Mouse (Mus musculus) layer of hippocampus, adult 8-10 months (tissue): ENCODE measurements at regions not wholly inside any gene's neighbourhood (a gene's known extent, or its start where the extent isn't known, plus 50 kb on each side); places are given as distances from the start of the nearest gene placed in this dataset.
"Not testable (repeated sequence)": the region's sequence is repeated elsewhere in the genome, so short reads cannot be mapped to it uniquely, and the experiment has no call there.

ENCODE experiments used
- DNase-seq, 2 experiments: peaks; one replicate each; pipeline ENCODE4 v3.0.0; 2022; ENCODE audit warnings: low spot score in 2 of 2

DNA sequence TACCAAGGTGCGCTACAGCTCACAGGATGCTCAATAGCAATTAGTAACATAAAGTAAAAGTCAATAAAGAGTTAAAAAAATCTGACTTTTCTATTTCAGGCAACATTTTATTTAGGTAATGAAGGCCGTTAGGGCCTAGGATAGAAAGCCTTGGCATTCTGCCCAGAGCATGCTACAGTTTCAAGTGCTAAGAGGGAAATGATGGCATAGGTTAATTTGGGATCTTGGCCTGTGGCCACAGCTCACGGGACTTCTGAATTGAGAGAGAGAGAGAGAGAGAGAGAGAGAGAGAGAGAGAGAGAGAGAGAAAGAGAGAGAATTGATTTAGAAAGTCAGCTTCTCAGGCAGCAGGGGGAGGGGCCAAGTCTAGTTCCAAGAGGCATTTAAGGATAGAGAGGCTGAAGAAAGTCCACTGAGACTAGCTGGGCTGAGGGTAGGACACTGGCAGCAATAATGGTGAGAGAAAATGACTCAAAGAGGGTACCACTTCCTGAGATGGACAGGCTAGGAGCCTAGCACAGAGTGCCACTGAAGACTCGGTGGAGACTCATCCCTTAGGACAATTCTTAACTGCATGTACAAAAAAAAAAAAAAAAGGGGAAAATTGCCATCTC is 52.6 kb upstream of the Klf14 start:
- no peak for DNase-seq

DNA sequence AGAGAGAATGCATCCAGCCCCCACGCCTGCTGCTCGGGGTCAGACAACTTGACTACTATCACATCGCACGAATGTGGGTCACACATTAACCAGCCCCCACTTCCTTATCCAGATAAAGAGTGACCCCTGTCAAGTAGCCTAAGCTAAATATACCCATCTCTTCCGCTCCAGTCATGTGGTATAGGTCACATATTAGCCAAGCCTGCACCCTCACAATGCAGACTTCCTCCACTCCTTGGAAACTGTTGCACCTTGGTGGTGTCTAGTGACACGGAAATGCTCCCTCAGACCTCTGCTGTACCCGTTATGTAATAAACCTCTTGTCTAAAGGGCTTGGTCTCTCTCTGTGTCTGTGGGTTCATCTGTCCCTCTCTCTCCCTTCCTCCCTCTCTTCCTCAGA is 57.7 kb upstream of the Klf14 start:
- DNase-seq, result no peak

DNA sequence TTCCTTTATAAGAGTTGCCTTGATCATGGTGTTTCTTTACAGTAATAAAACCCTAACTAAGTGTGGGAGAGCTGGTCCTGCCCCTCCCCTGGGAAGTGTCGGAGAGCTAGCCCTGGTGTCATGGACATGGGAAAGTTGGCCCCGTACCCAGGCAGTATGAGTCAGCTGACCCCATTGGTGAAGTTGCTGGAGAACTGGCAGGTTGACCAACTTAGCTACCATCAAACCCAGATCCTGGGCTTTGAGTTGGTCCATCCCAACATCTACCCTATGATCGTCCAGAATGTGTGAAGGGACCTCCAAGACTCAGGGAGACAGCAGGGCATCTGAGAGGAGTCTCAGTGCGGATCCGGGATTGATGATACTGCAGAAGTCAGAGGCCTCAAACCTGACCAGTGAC is 62.9 kb upstream of the Klf14 start:
- DNase-seq, result no peak

DNA sequence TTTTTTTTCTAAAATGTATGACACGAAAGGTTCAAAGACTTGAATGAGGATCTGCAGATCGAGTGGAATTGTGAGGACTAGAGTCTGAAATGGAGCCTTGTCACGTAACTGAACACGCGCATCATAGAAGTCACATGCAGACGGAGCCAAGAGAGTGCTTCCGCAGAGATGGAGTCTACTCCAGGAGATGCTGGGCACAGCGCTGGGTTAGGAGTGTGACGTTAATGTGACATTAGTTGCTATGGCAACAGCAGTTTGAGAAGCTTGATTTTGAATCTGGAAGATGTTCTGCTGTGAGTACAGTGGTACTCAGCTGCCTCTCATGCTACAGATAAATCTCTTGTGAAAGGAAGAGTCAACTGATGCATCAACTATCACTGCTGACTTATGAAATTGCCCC is 70.9 kb upstream of the Klf14 start:
- peak; percentile 45 to 60 for DNase-seq

DNA sequence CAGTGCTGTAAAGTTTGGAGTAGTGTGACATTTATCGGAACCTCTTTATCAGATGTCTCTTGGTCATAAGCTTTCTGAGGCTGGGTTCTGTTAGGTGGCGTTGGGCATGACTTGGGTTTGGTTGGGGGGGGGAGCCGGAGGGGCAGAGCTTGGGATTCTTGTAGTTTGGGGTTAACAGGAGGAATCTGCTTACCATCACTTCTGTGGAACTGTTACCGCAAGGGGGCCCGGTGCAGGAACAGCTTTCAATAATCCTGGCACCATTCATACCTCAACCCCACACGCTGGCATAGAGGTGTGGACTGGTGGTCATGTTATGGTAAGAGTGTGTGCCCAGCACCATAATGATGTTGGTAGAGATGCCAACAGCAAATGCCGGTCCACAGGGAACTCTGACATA is 72.1 kb upstream of the Klf14 start:
- no peak for DNase-seq

DNA sequence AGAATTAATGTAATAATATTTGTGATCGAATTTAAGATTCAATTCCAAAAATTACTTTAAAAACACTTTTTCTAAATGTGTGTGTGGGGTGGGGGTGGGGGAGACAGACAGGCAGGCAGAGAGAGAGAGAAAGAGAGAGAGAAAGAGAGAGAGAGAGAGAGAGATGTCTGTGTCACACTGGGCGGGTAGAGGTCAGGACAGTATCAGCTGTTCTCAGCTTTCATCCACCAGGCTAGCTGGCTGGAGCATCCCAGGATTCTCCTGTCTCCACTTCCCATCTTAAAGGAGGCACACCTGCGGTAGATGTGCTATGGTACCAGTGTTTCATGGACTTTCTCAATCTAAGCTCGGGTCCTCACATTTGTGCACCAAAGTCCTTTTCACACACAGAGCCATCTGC is 73.3 kb upstream of the Klf14 start:
- no peak for DNase-seq

DNA sequence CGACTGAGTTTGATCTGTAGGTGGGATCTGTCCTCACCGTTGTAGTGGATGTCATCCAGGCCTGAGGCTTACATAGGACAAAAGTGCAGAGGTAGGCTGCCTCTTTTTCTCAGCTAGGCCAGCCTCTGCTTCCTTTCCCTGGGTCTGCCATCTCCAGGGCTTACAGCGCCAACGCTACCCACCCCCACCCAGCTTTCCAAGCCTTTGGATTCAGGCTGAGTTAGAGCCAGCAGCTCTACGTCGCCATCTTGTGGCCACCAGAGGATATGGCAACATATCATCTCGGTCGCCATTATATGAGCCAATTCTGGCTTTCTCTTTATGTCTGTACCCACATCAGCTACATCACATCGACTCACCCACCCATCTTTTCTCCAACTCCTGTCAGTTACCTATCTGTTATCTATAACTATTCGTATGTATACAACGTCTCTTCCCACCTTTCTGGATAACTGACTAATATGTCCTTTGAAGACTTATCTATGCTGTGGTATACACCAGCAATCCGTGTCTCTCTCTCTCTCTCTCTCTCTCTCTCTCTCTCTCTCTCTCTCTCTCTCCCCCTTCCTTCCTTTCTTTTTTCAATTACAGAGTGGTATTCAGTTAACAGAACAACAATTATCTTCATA is 74.2 kb upstream of the Klf14 start:
- DNase-seq, result peak in 1 of 2 experiments; percentile 61

DNA sequence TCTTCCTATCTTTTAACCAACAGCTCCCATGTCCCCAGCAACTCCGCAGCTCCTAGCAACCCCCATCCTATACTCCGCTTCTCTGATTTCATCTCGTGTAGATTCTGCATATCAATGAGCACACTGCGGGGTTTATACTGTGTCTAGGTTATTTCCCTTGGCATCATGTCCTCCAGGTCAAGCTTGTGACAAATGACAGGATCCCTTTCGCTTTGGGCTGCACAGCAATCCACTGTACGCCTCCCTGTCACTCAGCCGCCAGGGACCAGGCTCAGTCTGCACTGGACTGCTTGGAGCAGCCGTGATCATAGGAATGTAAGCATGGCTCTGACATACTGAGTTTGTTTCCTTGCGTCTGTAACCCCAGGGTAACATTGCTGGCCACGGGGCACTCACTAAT is 75.9 kb upstream of the Klf14 start:
- no peak for DNase-seq

DNA sequence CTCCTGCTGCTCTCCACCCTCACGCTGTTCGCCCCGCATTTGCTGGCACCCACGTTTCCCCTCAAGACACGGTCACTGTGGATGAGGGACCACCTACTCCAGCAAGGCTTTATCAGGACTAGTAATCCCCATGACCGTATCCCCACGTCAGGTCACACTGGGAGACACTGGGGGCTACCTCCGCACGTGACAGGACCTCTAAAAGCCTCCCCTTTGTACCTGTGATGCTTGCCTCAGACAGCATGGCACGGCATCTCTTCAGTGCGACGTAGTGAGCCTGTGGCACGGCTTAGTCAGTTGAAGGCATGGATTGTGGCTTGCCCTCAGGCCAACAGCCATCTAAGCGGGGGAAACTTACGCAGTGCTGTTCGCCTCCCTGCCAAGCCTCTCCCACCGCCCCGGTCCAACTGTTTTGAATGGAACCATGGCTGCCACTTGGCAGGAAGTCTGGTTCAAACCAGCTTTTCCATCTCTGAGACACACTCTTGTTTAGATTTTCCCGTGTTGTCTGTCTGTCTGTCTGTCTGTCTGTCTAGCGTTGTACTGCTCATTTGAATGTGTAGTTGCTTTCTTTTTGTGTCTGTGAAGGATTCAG is 79.0 kb upstream of the Klf14 start:
- DNase-seq, result no peak

DNA sequence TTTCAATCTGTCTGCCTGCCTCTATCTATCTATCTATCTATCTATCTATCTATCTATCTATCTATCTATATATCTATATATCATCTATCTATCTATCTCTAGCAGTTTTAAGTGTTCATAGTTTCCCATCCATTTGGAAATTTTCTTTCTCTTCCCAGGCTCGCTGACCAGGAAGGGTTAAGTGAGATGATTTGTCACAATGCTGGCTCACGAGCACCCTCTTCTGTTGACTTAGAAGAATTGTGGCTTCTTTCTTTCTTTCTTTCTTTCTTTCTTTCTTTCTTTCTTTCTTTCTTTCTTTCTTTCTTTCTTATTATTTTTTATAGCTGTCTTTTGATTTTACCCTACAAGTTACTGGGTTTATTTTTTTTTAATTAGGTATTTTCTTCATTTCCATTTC is 79.6 kb upstream of the Klf14 start:
- not testable (repeated sequence) for DNase-seq

DNA sequence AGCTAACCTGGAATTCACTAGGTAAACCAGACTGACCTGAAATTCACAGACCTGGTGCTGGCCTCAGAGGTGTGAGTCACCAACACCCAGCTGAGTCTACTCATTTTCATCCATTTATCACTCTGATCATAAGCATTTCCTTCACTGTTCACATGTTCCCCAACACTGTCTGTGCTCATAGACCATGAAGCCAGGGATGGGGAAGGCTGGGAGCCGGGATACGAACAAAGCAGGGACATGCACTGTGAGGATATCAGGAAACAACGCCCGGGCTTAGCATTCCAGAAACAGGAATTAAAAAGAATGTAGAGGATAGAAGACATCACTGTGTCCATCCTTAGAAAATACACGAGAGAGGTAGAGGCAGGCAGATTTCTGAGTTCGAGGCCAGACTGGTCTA is 80.6 kb upstream of the Klf14 start:
- DNase-seq, result no peak

DNA sequence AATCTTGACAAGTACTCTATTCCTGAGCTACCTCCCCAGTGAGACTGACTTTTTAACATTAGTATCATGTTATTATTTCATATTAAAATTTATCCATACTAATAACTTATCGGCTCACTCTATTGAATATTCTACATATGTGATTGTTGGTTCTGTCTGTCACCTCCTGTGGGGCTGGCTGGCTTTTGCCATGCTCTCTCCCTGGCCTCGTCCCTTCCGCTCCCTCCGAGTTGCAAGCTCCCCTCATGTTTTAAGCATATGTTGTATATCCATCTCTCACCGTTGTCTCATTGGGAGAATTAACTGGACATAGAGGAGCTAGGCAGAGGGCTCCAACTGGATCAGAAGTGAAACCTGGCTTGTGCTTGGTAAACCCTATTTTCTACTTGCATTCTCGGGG is 81.9 kb upstream of the Klf14 start:
- DNase-seq, result no peak

DNA sequence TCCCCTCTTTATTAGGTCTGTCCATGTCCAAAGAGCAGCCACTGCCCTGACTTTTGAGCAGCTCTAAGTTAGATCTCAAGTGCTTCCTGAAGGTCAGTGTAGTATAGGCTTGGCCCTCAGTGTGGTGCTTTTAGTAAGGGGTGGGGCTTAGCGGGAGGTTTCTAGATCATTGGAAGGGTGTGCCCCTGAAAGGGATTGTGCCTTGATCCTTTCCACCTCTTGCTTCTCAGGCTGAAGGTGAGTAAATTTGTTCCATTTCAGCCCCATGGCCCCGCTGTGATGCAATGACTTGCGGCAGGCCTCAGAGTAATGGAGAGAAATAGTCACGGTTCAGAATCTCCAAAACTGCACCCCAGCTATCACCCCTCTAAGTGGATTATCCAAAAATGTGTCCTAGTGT is 84.5 kb upstream of the Klf14 start:
- DNase-seq, result no peak

DNA sequence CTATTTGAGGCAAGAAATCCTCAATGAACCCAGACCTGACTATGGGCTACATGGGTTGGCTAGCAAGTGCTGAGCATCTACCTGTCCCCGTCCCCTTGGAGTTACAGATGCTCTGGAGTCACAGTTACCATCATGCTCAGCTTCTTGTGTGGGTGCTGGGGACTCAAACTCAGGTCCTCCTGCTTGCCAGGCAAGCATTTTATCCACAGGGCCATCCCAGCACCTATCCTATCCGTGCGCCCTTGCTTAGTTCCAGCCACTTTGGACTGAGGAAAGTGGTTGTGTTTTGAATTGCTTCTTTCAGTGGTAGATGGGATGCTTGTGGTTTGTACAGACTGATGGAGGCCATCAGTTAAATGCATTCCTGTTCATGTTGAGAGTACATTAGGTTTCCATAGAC is 85.0 kb upstream of the Klf14 start:
- DNase-seq, result no peak

DNA sequence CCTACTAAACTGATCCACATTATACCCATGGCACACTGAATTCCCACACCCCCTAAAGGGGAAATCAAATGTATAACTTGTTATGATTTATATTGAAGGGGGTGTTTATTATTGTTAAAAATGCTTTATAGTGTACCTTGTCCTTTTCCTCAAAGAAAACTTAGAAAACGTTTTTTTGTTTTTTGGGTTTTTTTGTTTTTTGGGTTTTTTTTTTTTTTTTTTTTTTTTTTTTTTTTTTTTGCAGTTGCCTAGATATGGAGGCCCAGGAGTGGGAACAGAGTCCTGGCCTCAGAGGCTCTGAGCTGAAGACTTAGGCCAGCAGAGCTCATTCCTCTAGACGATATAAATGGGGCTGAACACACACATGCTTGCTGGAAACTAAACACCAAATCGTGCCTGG is 87.3 kb upstream of the Klf14 start:
- DNase-seq, result no peak

DNA sequence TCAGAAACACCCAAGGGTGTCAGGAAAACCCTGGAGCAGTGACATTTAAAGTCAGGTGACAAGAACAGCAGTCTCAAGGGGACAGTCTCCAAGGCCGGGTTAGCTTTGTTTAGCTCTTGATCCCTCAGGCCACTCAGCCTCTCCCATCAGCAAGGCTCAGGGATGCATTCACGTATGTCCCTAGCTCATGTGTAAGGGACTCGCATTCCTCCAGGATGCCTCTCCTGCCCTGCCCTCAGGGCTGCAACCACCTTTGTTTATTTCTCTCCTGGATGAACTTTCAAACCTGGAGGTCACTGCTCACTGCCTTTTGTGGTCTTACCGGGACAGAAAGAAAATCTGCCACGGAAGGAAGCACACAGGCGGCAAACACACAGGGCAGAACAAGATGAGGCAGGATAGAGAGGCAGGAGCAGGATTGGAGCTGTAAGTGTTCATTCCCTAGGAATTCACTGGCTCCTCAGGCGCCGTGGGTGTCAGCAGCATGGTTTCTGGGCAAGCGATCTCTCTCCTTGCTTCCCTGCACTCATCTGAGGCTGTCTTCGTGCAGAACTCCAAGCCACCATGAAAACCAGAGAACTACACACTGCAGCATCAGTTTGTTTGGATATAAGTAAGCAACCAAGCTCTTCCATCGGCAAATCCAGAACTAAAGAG is 90.2 kb upstream of the Klf14 start:
- DNase-seq, result no peak

DNA sequence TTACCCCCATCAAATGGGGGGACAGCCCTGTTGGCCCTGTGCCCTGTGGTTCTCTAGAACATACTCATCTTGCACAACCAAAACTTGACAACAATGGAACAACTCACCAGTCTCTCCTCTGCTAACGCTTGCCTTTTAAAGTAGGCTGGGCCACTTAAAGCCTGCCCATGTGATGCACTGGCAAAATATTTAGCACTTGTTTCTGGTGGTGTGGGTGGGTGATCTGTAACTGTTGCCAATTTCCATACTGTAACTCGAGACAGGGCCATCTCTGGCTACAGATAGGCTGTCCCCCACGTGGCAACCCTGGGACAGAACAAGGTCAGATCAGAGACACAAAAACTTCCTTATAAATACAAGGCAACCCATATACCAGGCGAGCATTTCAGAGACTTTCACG is 92.0 kb upstream of the Klf14 start:
- DNase-seq, result no peak

DNA sequence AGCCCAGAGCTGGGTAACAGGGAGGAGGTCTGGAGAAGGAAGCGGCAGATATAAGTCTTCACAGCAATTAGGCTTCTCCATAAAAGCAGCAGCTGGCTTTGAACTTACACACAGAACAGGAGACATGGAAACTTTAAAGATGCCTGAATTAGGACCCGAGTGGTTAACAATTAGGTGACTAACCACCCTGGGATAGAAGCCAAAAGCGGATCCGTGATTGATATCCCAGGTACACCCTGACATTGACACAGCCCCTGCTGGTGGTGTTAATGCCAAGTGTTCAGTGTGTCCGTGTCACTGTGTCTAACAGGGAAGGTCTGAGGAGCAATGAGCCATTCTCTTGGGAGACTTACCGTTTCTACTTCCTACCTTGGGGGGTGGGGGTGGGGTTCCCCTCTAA is 92.9 kb upstream of the Klf14 start:
- no peak for DNase-seq

DNA sequence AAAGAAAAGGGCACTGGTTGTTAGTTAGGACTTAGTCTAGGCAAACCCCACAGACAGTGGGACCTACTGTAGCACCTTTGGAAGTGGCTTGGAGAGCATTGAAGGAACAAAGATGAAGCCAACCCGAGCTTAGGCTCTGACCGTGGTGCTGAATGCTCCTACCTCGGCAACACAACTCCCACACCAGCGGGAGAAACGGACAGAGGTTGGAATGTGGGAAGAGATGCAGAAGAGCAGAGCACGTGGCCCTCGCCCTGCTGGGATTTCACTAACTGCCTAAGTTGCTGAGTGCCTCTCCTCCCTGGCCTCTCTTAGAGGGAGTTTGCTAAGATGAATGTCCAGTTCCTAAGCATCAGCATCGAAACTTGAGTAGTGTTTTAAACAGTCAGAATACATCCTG is 94.1 kb upstream of the Klf14 start:
- DNase-seq, result no peak

DNA sequence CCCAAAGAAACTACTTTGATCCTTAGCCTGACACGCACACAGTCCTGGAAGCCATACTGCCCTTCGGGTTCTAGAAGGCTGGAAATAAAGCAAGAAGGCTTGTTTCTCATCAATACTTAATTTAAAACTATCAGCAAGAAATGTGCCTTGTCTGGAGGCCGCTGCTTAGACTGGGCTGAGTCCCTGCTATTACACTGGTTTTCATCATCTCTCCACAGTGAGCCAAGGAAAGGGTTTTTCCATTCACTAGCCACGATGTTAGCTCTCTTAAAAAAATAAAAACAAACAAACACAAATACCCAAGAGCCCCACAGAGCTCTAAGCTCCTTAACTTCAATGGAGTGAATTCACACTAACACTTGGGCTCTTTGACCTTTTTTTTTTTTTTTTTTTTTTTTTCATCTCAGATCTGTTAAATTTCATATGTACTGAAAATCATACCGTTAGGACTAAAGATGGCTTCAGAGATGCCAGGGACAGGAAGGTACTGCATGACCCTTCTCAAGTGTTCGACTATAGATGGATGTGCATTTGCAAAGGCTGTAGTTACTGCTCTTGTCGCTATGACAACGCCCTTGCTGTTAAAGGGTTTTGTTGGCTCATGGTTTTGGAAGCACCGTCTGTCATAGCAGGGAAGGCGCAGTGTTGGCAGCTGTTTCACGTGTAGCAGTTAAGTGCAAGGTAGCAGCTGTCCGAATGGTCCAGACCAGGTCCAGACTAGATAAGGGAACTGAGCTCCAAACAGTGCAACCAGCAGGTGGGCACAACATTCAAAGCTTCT is 98.1 kb upstream of the Klf14 start:
- DNase-seq, result no peak

DNA sequence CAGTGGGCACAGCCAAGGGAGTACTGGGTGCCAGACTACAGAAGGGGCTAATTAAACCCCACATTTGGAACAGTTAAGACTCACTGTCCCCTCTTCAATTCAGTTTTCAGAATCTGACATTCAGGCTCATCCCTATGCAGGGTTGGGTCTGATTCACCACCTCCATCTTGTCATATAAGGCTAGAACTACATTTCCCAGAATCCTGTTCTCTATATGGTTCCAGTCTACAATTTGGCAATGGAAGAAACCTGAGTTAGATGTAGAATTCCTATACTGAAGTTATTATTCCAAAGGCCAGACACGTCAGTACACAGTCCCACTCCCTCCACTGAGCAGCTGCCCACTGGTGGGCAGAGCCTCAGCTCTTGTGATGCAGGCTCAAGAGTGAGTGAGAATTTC is 99.4 kb upstream of the Klf14 start:
- DNase-seq, result no peak

DNA sequence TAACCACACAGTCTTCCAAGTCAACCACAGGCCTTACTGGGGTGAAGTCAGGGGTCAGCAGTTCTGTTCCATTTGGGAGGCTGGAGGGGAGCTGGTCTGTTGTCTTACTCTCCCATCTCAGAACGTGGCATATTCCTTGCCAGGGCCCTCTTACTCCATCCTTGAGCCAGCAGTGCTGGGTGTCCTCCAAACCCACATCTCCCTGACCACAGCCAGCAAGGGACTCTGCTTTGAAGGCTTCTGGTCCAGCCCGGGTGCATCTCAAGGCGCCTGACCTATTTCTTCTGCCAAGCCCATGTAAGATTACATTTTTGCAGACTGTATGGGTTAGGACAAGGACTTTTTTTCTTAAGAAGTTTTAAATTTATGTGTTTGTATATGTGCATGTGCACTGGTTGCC is 100.1 kb upstream of the Klf14 start:
- DNase-seq, result no peak
